Mouse (Mus musculus): Measurements from ENCODE around the gene Chd6.
"Not testable (repeated sequence)": the region's sequence is repeated elsewhere in the genome, so short reads cannot be mapped to it uniquely, and the experiment has no call there.

Chd6 gene

DNA sequence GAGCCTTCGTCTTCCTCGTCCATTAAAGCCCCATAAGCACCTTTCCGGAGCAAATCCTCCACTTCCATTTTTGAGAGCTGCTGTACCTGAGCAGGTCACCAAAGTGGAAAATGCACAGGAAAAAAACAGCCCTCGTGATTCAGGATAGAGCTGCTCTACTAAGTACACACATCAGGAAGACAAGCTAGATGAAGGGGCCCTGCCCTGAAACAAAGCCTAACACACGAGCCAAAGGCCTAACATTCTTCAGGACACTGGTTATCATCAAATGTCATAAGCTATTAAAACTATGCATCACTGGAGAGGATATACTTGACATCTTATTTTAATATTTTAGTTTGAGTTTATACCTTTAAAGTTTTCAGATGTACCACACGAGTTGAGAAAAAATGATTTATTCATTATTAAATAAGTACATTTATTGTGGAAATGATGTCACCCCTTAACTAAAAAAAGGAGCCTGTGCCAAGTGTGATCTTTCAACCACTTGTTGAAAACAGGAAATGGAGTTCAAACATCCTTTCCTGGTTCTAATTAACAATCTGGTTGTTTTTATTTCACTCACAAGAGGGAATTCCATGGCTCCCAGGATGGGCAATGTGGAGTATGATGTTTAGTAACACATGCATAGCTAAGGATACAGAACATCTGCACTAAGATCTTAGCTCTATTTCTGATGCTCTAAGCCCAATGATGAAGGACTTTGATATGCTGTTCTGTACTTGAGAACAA lies 118.4 kb downstream of the Chd6 start:
- no peak for DNase-seq (ENCODE audit: low read depth, low spot score)

DNA sequence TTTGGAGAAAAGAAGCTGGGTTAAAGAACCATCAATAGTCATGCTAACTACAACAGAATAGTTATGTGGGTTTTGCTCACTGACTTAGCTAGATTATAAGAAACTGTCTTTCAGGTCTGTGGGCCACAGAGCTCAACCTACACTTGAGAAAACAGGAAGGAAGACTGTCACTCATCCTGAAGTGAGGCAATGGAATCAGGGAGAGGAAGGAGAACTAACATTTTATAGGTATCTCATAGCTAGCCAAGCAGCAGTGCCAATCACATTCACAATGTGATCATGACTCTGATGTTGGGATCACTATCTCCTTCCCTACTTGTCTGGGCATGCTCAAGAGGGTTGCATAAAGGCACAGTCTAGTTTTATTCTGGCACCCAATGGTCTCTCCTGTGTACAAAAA lies 121.4 kb downstream of the Chd6 start:
- DNase-seq (ENCODE audit: low read depth, low spot score), result no peak

- DNase-seq (ENCODE audit: low read depth, low spot score), result no peak
Observed at GRCm38 (mm10) chr2:160982636-160983035, 126.2 kb downstream of the Chd6 start.

- DNase-seq (ENCODE audit: low read depth, low spot score), result no peak
Observed at GRCm38 (mm10) chr2:160981791-160982190, 127.1 kb downstream of the Chd6 start.

GRCm38 (mm10) chr2:160978651-160979050 lies 130.2 kb downstream of the Chd6 start:
- DNase-seq (ENCODE audit: low read depth, low spot score), result no peak

GRCm38 (mm10) chr2:160977248-160977647 lies 131.6 kb downstream of the Chd6 start:
- DNase-seq (ENCODE audit: low read depth, low spot score), result no peak

GRCm38 (mm10) chr2:160973648-160974215 lies 135.1 kb downstream of the Chd6 start:
- DNase-seq (ENCODE audit: low read depth, low spot score), result no peak

- no peak for DNase-seq (ENCODE audit: low read depth, low spot score)
Observed at GRCm38 (mm10) chr2:160972103-160972792, 136.6 kb downstream of the Chd6 start.

DNA sequence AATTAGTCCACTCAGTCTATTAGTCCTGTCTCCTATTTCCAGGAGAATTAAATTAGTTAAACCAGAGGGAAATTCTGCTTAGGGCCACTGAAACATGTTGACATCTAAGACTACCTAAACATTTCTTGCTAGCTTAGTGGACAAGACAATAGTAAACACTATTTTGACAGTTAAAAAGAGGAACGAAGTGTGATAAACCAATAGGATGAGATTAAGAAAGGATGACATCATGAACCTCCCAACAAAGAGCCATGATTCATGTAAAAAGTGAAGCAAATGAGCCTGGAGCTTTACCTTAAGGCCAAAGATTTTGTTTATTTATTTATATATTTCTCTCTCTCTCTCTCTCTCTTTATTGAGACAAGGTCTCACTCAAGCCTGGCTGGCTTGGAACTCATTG lies 146.7 kb downstream of the Chd6 start:
- DNase-seq (ENCODE audit: low read depth, low spot score), result no peak

DNA sequence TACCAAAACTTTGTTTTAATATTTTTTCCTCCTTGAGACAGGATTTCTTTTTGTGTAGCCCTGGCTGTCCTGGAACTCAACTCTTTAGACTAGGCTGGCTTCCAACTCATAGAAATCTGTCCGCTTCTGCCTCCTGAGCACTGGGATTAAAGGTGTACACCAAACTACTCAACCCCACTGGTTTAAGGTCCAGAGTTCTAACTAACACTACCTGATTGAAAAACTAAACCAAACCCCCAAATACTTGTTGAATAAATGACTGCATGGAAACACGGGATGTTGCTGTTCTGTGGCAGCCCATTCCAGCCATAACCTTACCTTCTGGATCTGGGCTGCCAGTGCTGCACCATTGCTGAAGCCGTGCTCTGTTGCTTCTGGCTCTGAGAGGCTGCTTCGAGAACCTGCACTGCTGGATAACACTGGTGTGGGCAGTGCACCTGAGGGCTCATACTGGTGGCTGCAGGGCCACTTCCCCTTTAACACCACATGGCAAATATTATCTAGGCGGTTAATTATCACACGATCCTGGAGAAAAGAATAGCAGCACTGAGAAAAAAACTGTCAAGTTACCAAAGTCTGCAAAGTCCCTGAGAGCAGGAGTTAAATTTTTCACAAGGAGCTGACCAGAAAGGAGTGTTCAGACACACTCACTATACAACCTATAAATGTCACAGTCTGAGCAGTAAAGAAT lies 147.8 kb downstream of the Chd6 start:
- no peak for DNase-seq (ENCODE audit: low read depth, low spot score)

GRCm38 (mm10) chr2:160959901-160960300 lies 149.0 kb downstream of the Chd6 start:
- no peak for DNase-seq (ENCODE audit: low read depth, low spot score)

DNA sequence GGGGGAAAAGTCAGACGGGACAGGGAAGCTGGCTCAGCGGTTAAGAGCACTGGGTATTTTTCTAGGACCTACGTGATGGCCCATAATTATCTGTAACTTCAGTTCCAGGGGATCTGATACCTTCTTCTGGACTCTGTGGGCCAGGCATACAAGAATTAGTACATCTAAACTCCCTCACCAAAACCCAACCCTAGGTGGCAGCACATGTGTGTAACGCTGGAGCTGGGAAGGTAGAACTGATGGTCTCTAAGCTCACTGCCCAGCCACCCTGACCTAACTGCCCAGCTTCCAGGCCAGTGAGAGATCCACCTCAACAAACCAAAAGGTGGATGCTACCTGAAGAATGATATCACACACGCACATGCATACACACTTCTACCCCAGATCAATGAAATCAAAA lies 150.1 kb downstream of the Chd6 start:
- no peak for DNase-seq (ENCODE audit: low read depth, low spot score)

DNA sequence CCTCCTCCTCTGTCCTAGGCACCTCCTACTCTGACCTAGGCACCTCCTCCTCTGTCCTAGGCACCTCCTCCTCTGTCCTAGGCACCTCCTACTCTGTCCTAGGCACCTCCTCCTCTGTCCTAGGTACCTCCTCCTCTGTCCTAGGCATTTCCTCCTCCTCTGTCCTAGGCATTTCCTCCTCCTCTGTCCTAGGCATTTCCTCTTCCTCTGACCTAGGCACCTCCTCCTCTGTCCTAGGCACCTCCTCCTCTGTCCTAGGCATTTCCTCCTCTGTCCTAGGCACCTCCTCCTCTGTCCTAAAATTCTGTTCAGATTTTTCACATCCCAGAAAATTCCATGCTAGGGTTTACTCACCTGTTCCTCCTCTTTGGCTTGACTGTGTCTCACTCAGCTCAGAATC lies 151.1 kb downstream of the Chd6 start:
- not testable (repeated sequence) for DNase-seq (ENCODE audit: low read depth, low spot score)

DNA sequence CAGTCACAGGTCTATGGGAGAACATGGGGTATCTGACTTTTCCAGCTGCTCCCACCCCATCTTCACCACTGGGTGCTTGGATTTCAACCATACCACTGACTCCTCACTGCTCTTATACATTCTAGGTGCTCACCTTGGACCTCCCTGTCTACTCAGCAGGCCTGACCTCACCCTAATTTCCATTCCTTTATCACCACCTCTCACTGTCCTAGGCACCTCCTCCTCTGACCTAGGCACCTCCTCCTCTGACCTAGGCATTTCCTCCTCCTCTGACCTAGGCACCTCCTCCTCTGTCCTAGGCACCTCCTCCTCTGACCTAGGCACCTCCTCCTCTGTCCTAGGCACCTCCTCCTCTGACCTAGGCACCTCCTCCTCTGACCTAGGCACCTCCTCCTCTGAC lies 151.6 kb downstream of the Chd6 start:
- DNase-seq (ENCODE audit: low read depth, low spot score), result not testable (repeated sequence)

GRCm38 (mm10) chr2:160955331-160955730 lies 153.5 kb downstream of the Chd6 start:
- DNase-seq (ENCODE audit: low read depth, low spot score), result no peak

DNA sequence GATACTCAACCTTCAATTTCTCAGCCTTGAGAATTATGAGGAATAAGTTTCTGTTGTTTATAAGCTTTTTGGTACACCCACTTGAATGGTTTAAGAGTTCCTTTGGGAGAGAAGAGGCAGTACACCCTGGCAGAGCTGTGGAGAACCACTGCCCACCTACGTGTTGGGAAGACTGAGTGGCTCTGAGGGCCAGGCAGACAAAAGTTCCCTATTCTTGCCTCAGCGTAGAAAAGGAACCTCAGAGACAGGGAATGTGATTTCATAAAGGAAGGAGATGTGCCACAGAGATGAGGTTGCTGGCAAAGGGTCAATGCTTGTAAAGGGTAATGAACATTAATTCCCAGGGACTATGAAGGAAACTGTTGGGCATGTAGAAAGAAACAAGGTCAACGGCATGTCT lies 154.3 kb downstream of the Chd6 start:
- no peak for DNase-seq (ENCODE audit: low read depth, low spot score)

- DNase-seq (ENCODE audit: low read depth, low spot score), result no peak
Observed at GRCm38 (mm10) chr2:160953131-160953873, 155.6 kb downstream of the Chd6 start.

DNA sequence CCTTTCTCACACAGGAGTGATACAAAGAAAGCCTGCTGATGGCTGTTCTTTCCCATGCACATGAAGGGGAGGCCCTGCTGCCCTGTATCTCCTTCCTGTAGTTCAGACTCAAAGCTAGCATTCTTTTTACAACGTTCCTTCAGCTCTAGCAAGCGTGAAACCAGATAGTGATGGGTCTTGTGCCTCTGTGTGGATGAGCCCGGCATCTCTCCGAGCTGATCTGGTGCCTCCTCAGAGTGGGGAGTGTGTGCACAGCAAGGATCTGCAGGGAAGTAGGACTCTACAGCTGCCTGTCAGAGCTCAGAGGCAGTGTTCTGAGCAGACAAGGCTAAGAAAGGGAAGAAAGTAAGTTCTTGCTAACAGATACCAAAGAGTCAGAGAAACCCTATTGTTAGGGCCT lies 157.3 kb downstream of the Chd6 start:
- no peak for DNase-seq (ENCODE audit: low read depth, low spot score)

- DNase-seq (ENCODE audit: low read depth, low spot score), result no peak
Observed at GRCm38 (mm10) chr2:160942443-160942842, 166.4 kb downstream of the Chd6 start.

DNA sequence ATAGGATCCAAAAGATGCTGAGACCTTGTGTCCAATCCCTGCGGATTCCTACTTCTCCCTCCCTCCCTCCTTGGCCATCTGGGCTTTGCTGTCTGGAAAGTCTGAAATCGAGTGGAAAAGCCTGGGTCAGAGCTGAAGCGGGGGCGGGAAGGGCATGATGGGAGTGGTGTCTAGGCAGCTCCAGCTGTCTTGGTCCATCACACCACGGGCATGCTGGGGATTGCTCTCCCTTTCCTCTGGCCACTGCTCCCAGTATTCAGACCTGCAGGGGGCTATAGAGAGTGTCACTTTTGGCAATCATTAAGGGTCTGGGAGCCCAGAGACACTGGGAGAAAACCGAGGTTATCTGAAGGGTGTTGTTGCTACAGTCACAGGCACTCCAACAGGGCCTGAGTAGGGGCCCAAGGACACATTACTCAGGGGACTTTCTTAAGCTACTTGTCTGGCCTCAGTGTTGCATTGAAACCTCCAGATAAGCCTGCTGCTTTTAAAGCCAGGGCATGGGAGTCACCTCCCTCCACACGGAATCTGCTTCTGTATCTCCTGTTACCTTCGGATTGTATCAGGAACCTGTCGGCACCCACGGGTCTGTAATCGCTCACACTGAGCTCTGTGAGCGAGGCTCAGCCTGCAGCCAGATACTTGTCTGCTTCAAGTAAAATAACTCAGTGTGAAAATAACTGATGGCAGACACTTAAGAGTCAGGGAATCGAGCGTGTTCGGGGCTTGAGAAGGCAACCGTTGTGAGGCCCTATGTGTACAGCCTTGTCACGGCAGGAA lies 167.8 kb downstream of the Chd6 start:
- DNase-seq (ENCODE audit: low read depth, low spot score), result no peak

GRCm38 (mm10) chr2:160934451-160934850 lies 174.4 kb downstream of the Chd6 start:
- no peak for DNase-seq (ENCODE audit: low read depth, low spot score)
